ENCODE assay signal across 16 mouse cellular contexts in genomic region chr15:83470443-83470842, GRCm38 (mm10).
"Had no signal": no experiment of that assay in that cellular context is flagged by ENCODE, and none has a peak within 500 bp of the region (broad histone marks: within the 10 kb centered on the region; RNA-seq: fewer than 3 reads in every experiment).

No protein-coding gene starts in this region.

- H3K4me3 ChIP-seq: neural tube, embryonic 12.5 days; neural tube, embryonic 13.5 days; neural tube, embryonic 15.5 days; stomach, embryonic 15.5 days had no signal

- H3K36me3 ChIP-seq: neural tube, embryonic 12.5 days; neural tube, embryonic 13.5 days; neural tube, embryonic 15.5 days; stomach, embryonic 15.5 days had no signal

- H3K27ac ChIP-seq: neural tube, embryonic 12.5 days; neural tube, embryonic 13.5 days; neural tube, embryonic 15.5 days; stomach, embryonic 15.5 days; stomach, postnatal 0 days had no signal

- H3K4me2 ChIP-seq: neural tube, embryonic 12.5 days; neural tube, embryonic 13.5 days; neural tube, embryonic 15.5 days; stomach, embryonic 15.5 days had no signal

- H3K27me3 ChIP-seq: neural tube, embryonic 13.5 days; neural tube, embryonic 15.5 days; stomach, embryonic 15.5 days had no signal

- DNase-seq: retina, postnatal 1 day; right cerebral cortex, adult 18-20 months; right cerebral cortex, postnatal 14 days; right cerebral cortex, postnatal 25 days; right cerebral cortex, postnatal 4 days; spleen, adult 18-20 months; thymus, adult 2 months; thymus, postnatal 14 days; thymus, postnatal 25 days; thymus, postnatal 36 days; thymus, postnatal 4 days had no signal
